Mouse (Mus musculus) ES-E14 (cell line): ENCODE results near the gene Gm3417. TPM values are rescaled to one million over a fixed set of nuclear protein-coding genes. Genes with fewer than 3 reads are reported as not detected.
"Not testable (repeated sequence)": the region's sequence is repeated elsewhere in the genome, so short reads cannot be mapped to it uniquely, and the experiment has no call there.

Source experiments
- DNase-seq: peaks from one replicate; pipeline ENCODE4 v3.0.0-alpha.2; 2013; ENCODE audit warnings: low read depth, low spot score
- H3K27ac ChIP-seq: 2 replicates; pipeline ENCODE4 v1.5.1; 2012; ENCODE audit warnings: low read depth, mild to moderate bottlenecking, low read length, moderate library complexity, mixed read lengths; ENCODE audit not compliant: poor library complexity, insufficient read depth, severe bottlenecking
- H3K36me3 ChIP-seq: 2 replicates; pipeline ENCODE4 v1.6.1; 2012; ENCODE audit warnings: mild to moderate bottlenecking, low read length, moderate library complexity, mixed read lengths; ENCODE audit not compliant: control insufficient read depth, poor library complexity, insufficient read depth, severe bottlenecking
- H3K4me1 ChIP-seq, 2 experiments: fragments of 150-350 bp in 1 of 2; sonication (generic) in 1 of 2; 2 replicates each; pipeline ENCODE4 v1.6.1; 2012; ENCODE audit warnings: low read length in 2 of 2, mild to moderate bottlenecking in 1 of 2, mixed read lengths in 1 of 2; ENCODE audit not compliant: control insufficient read depth in 2 of 2, insufficient read depth in 2 of 2, poor library complexity in 1 of 2
- H3K4me3 ChIP-seq, 2 experiments: fragments of 150-350 bp in 1 of 2; sonication (generic) in 1 of 2; 2 replicates each; pipeline ENCODE4 v1.5.1; 2012; ENCODE audit warnings: low read length in 2 of 2, low read depth in 1 of 2, mild to moderate bottlenecking in 1 of 2, mixed read lengths in 1 of 2; ENCODE audit not compliant: insufficient read depth in 1 of 2, poor library complexity in 1 of 2, severe bottlenecking in 1 of 2
- H3K9ac ChIP-seq: 2 replicates; pipeline ENCODE4 v1.6.1; 2012; ENCODE audit warnings: low read depth, mild to moderate bottlenecking, low read length, mixed read lengths; ENCODE audit not compliant: poor library complexity, insufficient read depth, severe bottlenecking
- H3K9me3 ChIP-seq: fragments of 150-350 bp; sonication (generic); 2 replicates; pipeline ENCODE4 v1.6.1; 2012; ENCODE audit warnings: low read depth, mild to moderate bottlenecking, low read length; ENCODE audit not compliant: control insufficient read depth, insufficient read depth
- CHD2 ChIP-seq: IDR thresholded peaks from 2 replicates; pipeline ENCODE4 v1.6.1; 2014; ENCODE audit warnings: mild to moderate bottlenecking, low read depth, low read length, inconsistent platforms
- HCFC1 ChIP-seq: IDR thresholded peaks from 2 replicates; pipeline ENCODE4 v1.6.1; 2012; ENCODE audit warnings: low read length, inconsistent platforms, borderline replicate concordance; ENCODE audit not compliant: insufficient read depth
- MAFK ChIP-seq: IDR thresholded peaks from 2 replicates; pipeline ENCODE4 v1.6.1; 2014; ENCODE audit warnings: mild to moderate bottlenecking, low read depth, low read length, inconsistent platforms; ENCODE audit not compliant: insufficient read depth
- ZC3H11A ChIP-seq: IDR thresholded peaks from 2 replicates; pipeline ENCODE4 v1.6.1; 2012; ENCODE audit warnings: low read depth, mild to moderate bottlenecking, inconsistent platforms, low read length, borderline replicate concordance
- ZNF384 ChIP-seq: IDR thresholded peaks from 2 replicates; pipeline ENCODE4 v1.6.1; 2012; ENCODE audit warnings: low read depth, low read length, inconsistent platforms
- in situ Hi-C, 2 experiments: fragments of 600-800 bp; cut with MboI; formaldehyde crosslinking; loops; one replicate each; pipeline ENCODE4 v1.15.1; 2025; ENCODE audit warnings: low sequenced_read_pairs in 2 of 2, inconsistent platforms in 1 of 2; ENCODE audit not compliant: unreplicated experiment in 2 of 2
- total RNA-seq: library from RNA; depleted of rRNA; stranded (reverse); fragments of 300-350 nt; gene quantifications from 2 replicates; pipeline ENCODE4 v1.2.3, GENCODE M21; 2012

The Gm3417 gene
- total RNA-seq, 1 experiment: 0.45 TPM

DNA sequence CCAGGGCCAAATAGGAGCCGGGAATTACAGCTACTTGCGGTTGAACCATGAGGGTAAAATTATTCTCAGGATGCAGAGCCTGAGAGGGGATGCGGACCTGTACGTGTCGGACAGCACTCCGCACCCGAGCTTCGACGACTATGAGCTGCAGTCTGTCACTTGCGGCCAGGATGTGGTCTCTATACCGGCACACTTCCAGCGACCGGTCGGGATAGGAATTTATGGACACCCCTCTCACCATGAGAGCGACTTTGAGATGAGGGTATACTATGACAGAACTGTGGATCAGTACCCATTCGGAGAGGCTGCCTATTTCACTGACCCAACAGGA lies 34.9 kb downstream of the Gm3417 start:
- in situ Hi-C loops: no loop called here
- H3K27ac ChIP-seq: no peak overlapping the region
- DNase-seq: no peak
- H3K4me3 ChIP-seq: peak overlapping the region; percentile 68 to 81
- peaks cover 3 to 4% of the 10 kb centered on the region in 2 experiments; a peak in 3 of 4 replicates for H3K4me1 ChIP-seq
- no peaks in the 10 kb centered on the region for H3K9me3 ChIP-seq
- TF ChIP-seq ZC3H11A (no peak), MAFK (no peak), CHD2 (no peak), HCFC1 (no peak), ZNF384 (no peak)
- peak overlapping the region; percentile 82 for H3K9ac ChIP-seq
- H3K36me3 ChIP-seq: peaks cover 1% of the 10 kb centered on the region

DNA sequence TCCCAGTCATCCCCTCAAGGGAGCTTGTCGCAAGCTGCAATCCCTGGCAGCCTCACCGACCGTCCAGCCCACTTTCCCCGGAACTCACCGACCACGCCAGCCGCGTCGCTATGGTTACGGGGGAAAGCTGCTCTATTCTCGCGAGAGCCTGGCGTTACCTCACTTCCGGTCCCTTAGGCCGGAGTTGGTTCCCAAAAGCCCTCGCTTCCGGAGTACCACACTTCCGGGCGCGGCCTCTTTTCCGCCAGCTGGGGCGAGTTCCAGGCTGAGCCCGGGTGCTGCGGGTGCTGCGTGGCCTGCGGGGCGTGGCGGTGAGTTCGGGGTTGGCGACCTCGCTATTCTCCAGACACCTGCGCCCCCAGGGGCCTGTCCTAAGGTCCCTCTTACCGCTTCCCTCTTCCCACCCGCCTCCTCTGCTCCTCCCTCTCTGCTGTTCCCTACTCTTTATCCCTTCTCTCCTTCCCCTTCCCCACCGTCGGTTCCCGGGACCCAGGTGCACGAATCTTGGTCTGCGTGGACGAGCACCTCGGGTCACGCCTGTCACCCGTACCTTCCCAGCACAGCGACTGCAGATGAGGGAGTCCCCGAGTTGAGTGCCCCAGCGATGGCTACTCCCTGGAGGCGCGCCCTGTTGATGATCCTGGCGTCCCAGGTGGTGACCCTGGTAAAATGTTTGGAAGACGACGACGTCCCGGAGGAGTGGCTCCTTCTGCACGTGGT lies 35.4 kb downstream of the Gm3417 start, which contains the start of the genes Wdr27 and 1600012H06Rik:
TSS of gene Wdr27 (minus strand) at position 150 of the 720 bp plus-strand sequence.
TSS of gene 1600012H06Rik (plus strand) at position 176 of the 720 bp plus-strand sequence.
- Histone ChIP-seq H3K36me3 (peaks cover 1% of the 10 kb centered on the region; the same call in 1 of the 2 replicates), H3K9ac (peak within 1 kb of the TSS; percentile 88), H3K4me1 (peaks cover 2 to 4% of the 10 kb centered on the region in 2 experiments; a peak in 3 of 4 replicates), H3K4me3 (peak within 1 kb of the TSS; percentile 72 to 87), H3K27ac (peak within 1 kb of the TSS; percentile 54; the same call in 1 of the 2 replicates), H3K9me3 (no peaks in the 10 kb centered on the region)
- TF ChIP-seq ZC3H11A (no peak), ZNF384 (no peak), CHD2 (peak; percentile 100), HCFC1 (peak; percentile 80)
- in situ Hi-C loops: no loop called here
- DNase-seq: peak; percentile 99

DNA sequence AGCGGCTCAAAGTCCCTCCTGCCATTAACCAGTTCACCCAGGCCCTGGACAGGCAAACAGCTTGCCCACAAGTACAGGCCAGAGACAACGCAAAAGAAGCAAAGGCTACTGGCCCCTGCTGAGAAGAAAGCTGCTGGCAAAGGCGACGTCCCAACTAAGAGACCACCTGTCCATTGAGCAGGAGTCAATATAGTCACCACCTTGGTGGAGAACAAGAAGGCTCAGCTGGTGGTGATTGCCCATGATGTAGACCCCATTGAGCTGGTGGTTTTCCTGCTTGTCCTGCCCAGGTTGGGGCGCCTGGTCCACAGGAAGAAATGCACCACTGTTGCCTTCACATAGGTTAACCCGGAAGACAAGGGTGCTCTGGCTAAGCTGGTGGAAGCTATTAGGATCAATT lies 36.4 kb downstream of the Gm3417 start:
- H3K4me1 ChIP-seq, H3K36me3 ChIP-seq, DNase-seq, H3K9me3 ChIP-seq, H3K27ac ChIP-seq, in situ Hi-C loops: not testable (repeated sequence)
- Histone ChIP-seq H3K9ac (0 out of 2 replicates have a peak overlapping the region, but pooled peaks have one; percentile 24), H3K4me3 (peak overlapping the region; percentile 72 to 87; a peak in 2 of 4 replicates)

DNA sequence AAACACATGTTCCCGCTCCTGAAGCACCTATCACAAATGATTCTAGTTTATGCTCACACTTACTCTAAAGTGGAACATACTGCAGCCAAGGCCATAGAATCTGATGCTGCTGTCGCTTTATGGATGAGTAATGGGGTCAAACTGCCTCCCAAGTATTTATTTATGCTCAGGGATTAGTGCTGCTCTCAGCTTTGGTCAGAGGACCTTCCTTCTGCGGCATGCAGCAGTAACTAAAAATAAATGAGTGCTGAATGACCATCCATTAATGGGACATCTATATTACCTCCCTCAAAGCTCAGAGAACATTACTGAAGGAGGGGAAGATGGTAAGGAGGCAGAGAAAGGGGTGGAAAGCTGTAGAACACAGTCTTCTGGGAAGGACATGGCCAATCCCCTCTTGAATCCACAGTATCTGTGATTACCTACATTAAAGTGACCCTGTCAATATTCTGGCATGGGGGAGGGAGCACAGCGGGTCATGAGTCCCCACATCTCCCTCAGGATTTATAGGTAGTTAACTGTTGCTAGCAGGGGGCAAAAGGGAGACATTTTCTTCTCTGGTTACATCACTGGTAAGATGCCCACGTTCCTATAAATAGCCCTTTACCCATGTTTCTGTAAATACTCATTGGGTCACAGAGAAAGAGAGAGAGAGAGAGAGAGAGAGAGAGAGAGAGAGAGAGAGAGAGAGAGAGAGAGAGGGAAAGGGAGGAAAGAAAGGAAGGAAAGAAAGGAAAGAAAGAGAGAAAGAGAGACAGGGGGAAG lies 42.6 kb downstream of the Gm3417 start:
- Histone ChIP-seq H3K4me1 (peaks cover 2 to 8% of the 10 kb centered on the region in 2 experiments; a peak in 1 of 4 replicates), H3K4me3 (no peak overlapping the region), H3K36me3 (no peaks in the 10 kb centered on the region), H3K9me3 (no peaks in the 10 kb centered on the region), H3K27ac (no peak overlapping the region), H3K9ac (no peak overlapping the region)
- in situ Hi-C loops: no loop called here
- DNase-seq: no peak
- TF ChIP-seq CHD2 (no peak), MAFK (no peak), HCFC1 (no peak), ZC3H11A (no peak), ZNF384 (no peak)

DNA sequence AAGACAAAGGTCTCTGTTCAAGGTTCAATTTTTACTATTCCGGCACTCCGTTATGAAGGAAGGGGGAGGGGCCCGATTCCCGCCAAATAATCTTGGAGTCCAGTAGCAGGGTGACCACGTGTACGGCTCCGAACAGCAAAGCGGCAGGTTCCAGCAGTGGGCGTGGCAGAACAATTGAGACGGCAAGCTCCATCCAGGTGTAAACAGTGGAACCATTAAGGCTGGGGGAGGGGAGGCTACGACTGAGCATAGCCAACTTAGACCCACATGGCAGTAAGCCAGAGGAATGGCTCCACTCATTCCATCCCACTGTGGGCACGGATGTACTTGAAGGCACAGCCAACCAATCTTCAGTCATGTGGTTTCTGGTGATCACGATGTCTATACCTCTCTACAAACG lies 43.3 kb downstream of the Gm3417 start:
- in situ Hi-C loops: not testable (repeated sequence)

More for the DNA sequence above, 43.3 kb downstream of the Gm3417 start:
- not testable (repeated sequence) for DNase-seq, H3K9me3 ChIP-seq, H3K4me1 ChIP-seq, H3K4me3 ChIP-seq, H3K9ac ChIP-seq, H3K36me3 ChIP-seq, H3K27ac ChIP-seq
